Mouse (Mus musculus) neutrophil, adult 65 days (primary cell): ENCODE data around the gene Cldn17. TPM values are rescaled to one million over a fixed set of nuclear protein-coding genes. Genes with fewer than 3 reads are reported as not detected.

Experiments
- total RNA-seq: library from RNA; stranded (reverse); gene quantifications from 2 replicates; pipeline ENCODE4 v1.2.4, GENCODE M21; 2023

The Cldn17 gene
- not detected in 2 replicates for total RNA-seq

GRCm38 (mm10) chr16:88506878-88507277 lies at the start of gene Cldn17:
Gene Cldn17 (minus strand): TSS chr16:88506978.

Other genes with a start within 250 kb of the Cldn17 start
- gene Grik1, start 216.7 kb downstream of the Cldn17 start, total RNA-seq: not detected in 2 replicates
- gene Cldn8, start 56.2 kb upstream of the Cldn17 start, total RNA-seq: not detected in 2 replicates
- gene Krtap24-1, start 105.3 kb upstream of the Cldn17 start, total RNA-seq: not detected in 2 replicates
- not detected in 2 replicates for gene 2310079G19Rik, start 120.7 kb upstream of the Cldn17 start, total RNA-seq
- gene Krtap26-1, start 140.8 kb upstream of the Cldn17 start, total RNA-seq: not detected in 2 replicates
- not detected in 2 replicates for gene Krtap27-1, start 164.7 kb upstream of the Cldn17 start, total RNA-seq
- gene 2310061N02Rik, start 201.0 kb upstream of the Cldn17 start, total RNA-seq: not detected in 2 replicates
- not detected in 2 replicates for gene Krtap13-1, start 221.9 kb upstream of the Cldn17 start, total RNA-seq
- not detected in 2 replicates for gene Krtap13, start 244.7 kb upstream of the Cldn17 start, total RNA-seq